In the genomic region with DNA sequence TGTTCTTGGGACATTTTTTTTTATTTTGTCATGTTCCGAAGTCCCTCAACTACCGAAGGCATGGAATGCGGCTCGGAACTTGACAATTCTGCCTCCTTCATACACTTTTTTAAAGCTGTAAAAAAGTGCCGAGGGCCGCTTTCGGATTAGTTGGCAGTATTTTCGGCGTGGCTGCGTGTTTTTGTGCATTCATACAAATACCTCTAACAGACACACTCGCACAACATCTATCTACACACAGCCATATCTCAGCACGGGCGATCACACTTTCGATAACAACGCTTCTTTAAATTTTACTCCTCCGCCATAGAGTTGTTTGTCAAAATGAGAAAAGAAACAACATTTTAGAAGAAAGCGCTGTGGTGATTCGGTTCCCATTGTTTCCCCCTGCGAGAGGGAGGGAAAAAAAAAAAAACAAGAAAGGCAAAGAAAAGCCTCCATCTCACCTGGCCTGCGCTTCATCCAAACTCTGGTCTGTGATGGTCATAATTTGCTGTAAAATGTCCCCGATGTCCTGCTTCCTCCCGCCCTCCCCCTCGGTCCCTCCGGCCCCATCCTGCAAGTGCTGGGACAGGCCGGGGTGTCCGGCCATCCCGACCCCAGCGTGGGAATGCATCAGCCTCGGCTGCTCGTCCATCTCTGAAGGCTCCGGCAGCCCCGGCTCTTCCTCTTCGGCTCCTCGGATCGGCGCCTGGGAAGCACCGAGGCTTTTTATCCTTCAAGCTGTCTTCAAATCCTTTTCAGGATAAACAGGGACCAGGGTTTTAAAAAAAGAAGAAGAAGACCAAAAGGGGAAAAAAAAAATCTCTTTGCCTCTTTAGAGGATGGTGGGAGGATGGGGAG, we compare ENCODE assay signal across 8 mouse cellular contexts. TPM values are rescaled to one million over a fixed set of nuclear protein-coding genes. Genes with fewer than 3 reads are reported as not detected.
DNase-seq lines count a peak whose midpoint lies in the region; ATAC-seq lines count a peak whose summit lies in the region.

No protein-coding gene starts in this region.

- under 1% methylated on average over 37 of the region's 37 CpGs for WGBS in intestine, embryonic 16.5 days
- under 1% methylated on average over 37 of the region's 37 CpGs for WGBS in stomach, embryonic 14.5 days

- H3K4me1 ChIP-seq in intestine, embryonic 16.5 days (ENCODE audit: control insufficient read depth, insufficient read depth, low read length), result peaks cover 3% of the 10 kb centered on the region; the same call in 1 of the 2 replicates
- H3K4me1 ChIP-seq in stomach, embryonic 14.5 days (ENCODE audit: control insufficient read depth, insufficient read depth, low read length), result peaks cover 15% of the 10 kb centered on the region

- peak; percentile 8 to 23 for DNase-seq in spleen, postnatal 10 days (ENCODE audit: low spot score in 2 of 2)
- DNase-seq in spleen, postnatal 4 days (ENCODE audit: low spot score in 2 of 2), result no peak
- peak; percentile 60 for DNase-seq in cerebellum, adult 9-10 months
- DNase-seq in gastrocnemius, postnatal 14 days, result peak; percentile 47
- peak; percentile 52 for DNase-seq in lung, postnatal 10 days
- DNase-seq in left cerebral cortex, adult 8-10 months (ENCODE audit: low spot score in 2 of 2), result no peak

- no peak for ATAC-seq in intestine, embryonic 16.5 days
- no peak for ATAC-seq in stomach, embryonic 14.5 days (ENCODE audit: insufficient number of reproducible peaks, insufficient read depth, low FRiP score, low read depth)

- H3K36me3 ChIP-seq in intestine, embryonic 16.5 days (ENCODE audit: control insufficient read depth, insufficient read depth, low read length), result no peaks in the 10 kb centered on the region
- no peaks in the 10 kb centered on the region; the same call in 1 of the 2 replicates for H3K36me3 ChIP-seq in stomach, embryonic 14.5 days (ENCODE audit: control insufficient read depth, insufficient read depth, low read length)

- peak overlapping the region; percentile 91 for H3K4me3 ChIP-seq in intestine, embryonic 16.5 days (ENCODE audit: low read length)
- H3K4me3 ChIP-seq in stomach, embryonic 14.5 days (ENCODE audit: low read depth, low read length), result peak overlapping the region; percentile 71

- H3K9ac ChIP-seq in intestine, embryonic 16.5 days (ENCODE audit: low read depth, low read length), result peak overlapping the region; percentile 91
- peak overlapping the region; percentile 94 for H3K9ac ChIP-seq in stomach, embryonic 14.5 days (replicated peaks; ENCODE audit: low read depth, low read length)

- H3K9me3 ChIP-seq in intestine, embryonic 16.5 days (ENCODE audit: control insufficient read depth, low read length), result no peaks in the 10 kb centered on the region
- no peaks in the 10 kb centered on the region for H3K9me3 ChIP-seq in stomach, embryonic 14.5 days (ENCODE audit: control insufficient read depth, low read depth, low read length)

- H3K4me2 ChIP-seq in intestine, embryonic 16.5 days (ENCODE audit: low read depth, low read length), result peak overlapping the region; percentile 65
- peak overlapping the region; percentile 50 for H3K4me2 ChIP-seq in stomach, embryonic 14.5 days (replicated peaks; ENCODE audit: low read depth, low read length)

- intact Hi-C loops in gastrocnemius, postnatal 14 days (cut with DNase I; ENCODE audit: low total_unique reads), result loop anchor here (10.0 kb wide), 1 partner anchor 216 kb away; no protein-coding TSS in a partner anchor

- H3K27me3 ChIP-seq in intestine, embryonic 16.5 days (replicated peaks; ENCODE audit: control insufficient read depth, insufficient read depth, low read length), result no peaks in the 10 kb centered on the region
- H3K27me3 ChIP-seq in stomach, embryonic 14.5 days (ENCODE audit: control insufficient read depth, insufficient read depth, low read length), result no peaks in the 10 kb centered on the region

- H3K27ac ChIP-seq in intestine, embryonic 16.5 days (ENCODE audit: low read length), result peak overlapping the region; percentile 98
- H3K27ac ChIP-seq in stomach, embryonic 14.5 days (ENCODE audit: low read length), result peak overlapping the region; percentile 99

RNA-seq across cellular contexts. Expression of gene Pbx1, which starts 1.0 kb away (rescaled TPM):
- 10 to 100 TPM; 20.3 to 23.0 TPM for total RNA-seq in gastrocnemius, postnatal 14 days (2021)
- 16.4 and 17.2 TPM in 2 replicates for polyA plus RNA-seq in intestine, embryonic 16.5 days (2015; fragmentation: Nextera tagmentation; extraction: Ambion mirVana)
- 60.3 and 64.1 TPM in 2 replicates for polyA plus RNA-seq in stomach, embryonic 14.5 days (2014; fragmentation: Nextera tagmentation; extraction: Ambion mirVana)
- 100 to 1,000 TPM; 136 to 166 (median 145) TPM for total RNA-seq in left cerebral cortex, adult 8-10 months (2022)

Comparison
In these comparisons a context has a peak if more than half of its experiments do, and no peak if none do; other contexts are left out.
1. DNase-seq: peak in spleen, postnatal 10 days (2 of 2), cerebellum, adult 9-10 months (single experiment), gastrocnemius, postnatal 14 days (single experiment) and lung, postnatal 10 days (single experiment); none in spleen, postnatal 4 days (0 of 2) and left cerebral cortex, adult 8-10 months (0 of 2).
2. RNA of gene Pbx1, which starts 1.0 kb away (total RNA-seq): 136 to 166 TPM in left cerebral cortex, adult 8-10 months; 20.3 to 23.0 TPM in gastrocnemius, postnatal 14 days; every median in the first group is over 4 times any median in the second.